Mouse (Mus musculus): ENCODE data around the gene Neurl4.
A peak's percentile ranks its signal among the peaks of the same experiment; 100 is the strongest.

GRCm38 (mm10) chr11:69913554-69914371 is 12.9 kb downstream of the Neurl4 start, which contains the start of gene Gps2:
- peak; percentile 40; the same call in 1 of the 2 replicates for TF ChIP-seq POLR2A (IDR thresholded peaks at IDR 0.05; ENCODE audit: extremely low read depth, insufficient read depth, low read length)
- no peak for TF ChIP-seq CTCF (IDR thresholded peaks at IDR 0.05; ENCODE audit: extremely low read depth, insufficient read depth, low read length)
